Mouse (Mus musculus) cortical plate, adult 2 months (tissue): ENCODE results near the gene Gramd1a.

Experiments used
- CTCF ChIP-seq: fragments of 200-500 bp; IDR thresholded peaks from 2 replicates; pipeline ENCODE4 v1.5.1; 2011; ENCODE audit warnings: mild to moderate bottlenecking, control low read depth, low read length; ENCODE audit not compliant: insufficient read depth; ENCODE audit errors: extremely low read depth
- POLR2A ChIP-seq: fragments of 200-500 bp; IDR thresholded peaks from 2 replicates; pipeline ENCODE4 v1.6.1; 2011; ENCODE audit warnings: mild to moderate bottlenecking, low read length, control low read depth; ENCODE audit not compliant: insufficient read depth; ENCODE audit errors: extremely low read depth

DNA sequence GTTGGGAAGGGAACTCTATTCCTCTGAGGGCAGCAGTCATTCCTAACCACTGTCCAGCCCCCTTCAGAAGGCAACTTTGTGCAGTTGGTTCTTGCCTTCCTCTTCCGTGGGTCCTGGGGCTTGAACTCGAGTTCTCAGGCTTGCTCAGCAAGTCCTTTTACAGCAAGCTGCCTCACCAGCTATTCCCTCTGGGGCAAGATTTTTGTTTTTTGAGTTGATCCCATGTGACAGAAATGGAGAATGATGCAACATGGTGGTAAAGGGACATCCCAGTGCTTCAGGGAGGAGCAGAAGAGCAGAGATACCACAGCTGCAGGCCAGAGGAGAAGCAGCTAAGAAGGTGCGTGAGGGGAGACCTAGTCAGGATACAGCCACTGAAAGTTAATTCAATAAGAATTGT is 19.4 kb upstream of the Gramd1a start:
- no peak for TF ChIP-seq CTCF
- TF ChIP-seq POLR2A, result no peak
